Mouse (Mus musculus) forebrain, embryonic 11.5 days (tissue): ENCODE results near the gene Lif. TPM values are rescaled to one million over a fixed set of nuclear protein-coding genes. Genes with fewer than 3 reads are reported as not detected.

ENCODE experiments used
- ATAC-seq: fragments of 200-750 bp; cut with Nextera tagmentation; replicated peaks from 2 replicates; pipeline ENCODE4 v1.8.0; 2017; ENCODE audit warnings: moderate TSS enrichment; ENCODE audit not compliant: low FRiP score
- DNase-seq: peaks from one replicate; pipeline ENCODE4 v3.0.0-alpha.2; 2017; ENCODE audit warnings: low spot score
- H3K27ac ChIP-seq: fragments of 300-500 bp; sonication (generic); 2 replicates; pipeline ENCODE4 v1.5.1; 2014; ENCODE audit warnings: low read depth, low read length
- H3K27me3 ChIP-seq: fragments of 300-500 bp; sonication (generic); 2 replicates; pipeline ENCODE4 v1.6.1; 2014; ENCODE audit warnings: mild to moderate bottlenecking, low read length, mixed read lengths; ENCODE audit not compliant: control insufficient read depth, insufficient read depth
- H3K36me3 ChIP-seq: fragments of 300-500 bp; sonication (generic); 2 replicates; pipeline ENCODE4 v1.6.1; 2014; ENCODE audit warnings: mild to moderate bottlenecking, low read length, moderate library complexity, mixed read lengths; ENCODE audit not compliant: control insufficient read depth, insufficient read depth
- H3K4me1 ChIP-seq: fragments of 300-500 bp; sonication (generic); replicated peaks from 2 replicates; pipeline ENCODE4 v1.6.1; 2014; ENCODE audit warnings: low read length, mixed read lengths; ENCODE audit not compliant: control insufficient read depth, insufficient read depth
- H3K4me2 ChIP-seq: fragments of 300-500 bp; sonication (generic); 2 replicates; pipeline ENCODE4 v1.6.1; 2014; ENCODE audit warnings: low read depth, mild to moderate bottlenecking, low read length, moderate library complexity, mixed read lengths; ENCODE audit not compliant: severe bottlenecking
- H3K4me3 ChIP-seq: fragments of 300-500 bp; sonication (generic); 2 replicates; pipeline ENCODE4 v1.5.1; 2014; ENCODE audit warnings: low read depth, low read length
- H3K9ac ChIP-seq: fragments of 300-500 bp; sonication (generic); 2 replicates; pipeline ENCODE4 v1.6.1; 2014; ENCODE audit warnings: low read length
- H3K9me3 ChIP-seq: fragments of 300-500 bp; sonication (generic); 2 replicates; pipeline ENCODE4 v1.6.1; 2016; ENCODE audit warnings: low read length, mixed read lengths; ENCODE audit not compliant: control insufficient read depth
- WGBS: fragments of 180-500 bp; shearing (Covaris S2); extraction: QIAGEN DNeasy Blood & Tissue Kit; methylation state at CpG from one replicate; pipeline ENCODE4 v1.1.7; 2014; 5-methylcytosine and 5-hydroxymethylcytosine counted together
- polyA plus RNA-seq: library from polyadenylated mRNA; unstranded; fragments of >200 nt; fragmentation: Nextera tagmentation; extraction: Ambion mirVana; gene quantifications from 2 replicates; pipeline ENCODE4 v1.2.1, GENCODE M21; 2014

Lif gene
- polyA plus RNA-seq, 1 experiment from 2014 or later: not detected

DNA sequence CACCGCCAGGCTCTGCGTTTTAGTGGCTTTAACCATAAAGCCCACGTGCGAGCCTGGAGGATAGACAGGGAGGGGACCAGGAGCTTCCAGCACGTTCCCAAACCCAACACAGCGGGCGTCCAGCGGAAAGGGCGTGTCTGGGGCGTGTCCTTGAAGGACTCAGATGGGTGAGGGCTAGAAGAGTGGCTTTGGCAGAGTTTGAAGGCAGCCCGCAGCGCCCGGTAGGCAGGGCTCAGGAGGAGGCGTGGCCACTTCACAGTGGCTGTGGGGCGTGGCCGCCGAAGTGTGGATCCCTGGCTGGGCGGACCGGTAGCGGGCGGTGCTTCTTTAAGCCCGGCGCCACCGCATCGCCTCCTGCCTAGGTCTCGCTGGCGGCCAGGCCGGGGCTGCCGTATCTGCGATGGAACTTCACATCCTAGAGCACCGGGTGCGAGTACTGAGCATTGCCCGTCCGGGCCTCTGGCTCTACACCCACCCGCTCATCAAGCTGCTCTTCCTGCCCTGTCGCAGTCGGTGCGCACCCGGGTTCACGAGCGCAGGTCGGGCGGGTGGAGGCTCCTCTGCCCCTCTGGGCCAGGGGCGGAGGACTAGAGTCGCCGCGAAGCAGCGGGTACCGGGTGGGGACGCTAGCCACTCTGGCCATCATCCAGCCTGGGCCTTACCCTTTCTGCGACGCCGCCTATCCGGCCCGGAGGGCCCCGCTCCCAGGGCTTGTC, 39.3 kb upstream of the Lif start, which contains the start of gene Castor1:
Gene Castor1, plus strand, starts transcription at position 312 of the 716 bp plus-strand sequence.
- peak within 1 kb of the TSS; percentile 94 for H3K4me2 ChIP-seq
- H3K4me3 ChIP-seq: peak within 1 kb of the TSS; percentile 39
- DNase-seq (peak; percentile 90), ATAC-seq (peak; percentile 90)
- H3K9ac ChIP-seq: peak within 1 kb of the TSS; percentile 45
- no peaks in the 10 kb centered on the region; the same call in 1 of the 2 replicates for H3K36me3 ChIP-seq
- peaks cover 11% of the 10 kb centered on the region for H3K27me3 ChIP-seq
- peaks cover 6% of the 10 kb centered on the region; the same call in 1 of the 2 replicates for H3K4me1 ChIP-seq
- no peak within 1 kb of the TSS for H3K27ac ChIP-seq
- WGBS: 2% methylated on average over 56 of the region's 56 CpGs
- no peaks in the 10 kb centered on the region for H3K9me3 ChIP-seq

GRCm38 (mm10) chr11:4218637-4219036, 38.7 kb upstream of the Lif start:
- Histone ChIP-seq H3K4me3 (peak overlapping the region; percentile 39), H3K27ac (no peak overlapping the region), H3K4me1 (peaks cover 6% of the 10 kb centered on the region; the same call in 1 of the 2 replicates), H3K4me2 (peak overlapping the region; percentile 94), H3K27me3 (peaks cover 11% of the 10 kb centered on the region), H3K9ac (peak overlapping the region; percentile 45), H3K36me3 (no peaks in the 10 kb centered on the region), H3K9me3 (no peaks in the 10 kb centered on the region)
- WGBS: 4% methylated on average over 6 of the region's 6 CpGs
- DNase-seq: no peak
- ATAC-seq: no peak

GRCm38 (mm10) chr11:4219317-4219751, 38.0 kb upstream of the Lif start:
- DNase-seq: no peak
- no peak overlapping the region for H3K9ac ChIP-seq
- H3K4me1 ChIP-seq: peaks cover 6% of the 10 kb centered on the region; the same call in 1 of the 2 replicates
- no peak overlapping the region for H3K4me2 ChIP-seq
- H3K27me3 ChIP-seq: peaks cover 11% of the 10 kb centered on the region
- no peak for ATAC-seq
- no peak overlapping the region for H3K27ac ChIP-seq
- WGBS: 17% methylated on average over 2 of the region's 2 CpGs
- H3K4me3 ChIP-seq: no peak overlapping the region
- no peaks in the 10 kb centered on the region for H3K9me3 ChIP-seq
- no peaks in the 10 kb centered on the region for H3K36me3 ChIP-seq

GRCm38 (mm10) chr11:4219908-4220307, 37.4 kb upstream of the Lif start:
- Histone ChIP-seq H3K9me3 (no peaks in the 10 kb centered on the region), H3K27me3 (peaks cover 11% of the 10 kb centered on the region), H3K4me3 (no peak overlapping the region), H3K4me2 (no peak overlapping the region), H3K9ac (no peak overlapping the region), H3K27ac (no peak overlapping the region), H3K36me3 (no peaks in the 10 kb centered on the region), H3K4me1 (peaks cover 6% of the 10 kb centered on the region; the same call in 1 of the 2 replicates)
- WGBS: 71% methylated on average over 9 of the region's 9 CpGs
- DNase-seq (no peak), ATAC-seq (no peak)

DNA sequence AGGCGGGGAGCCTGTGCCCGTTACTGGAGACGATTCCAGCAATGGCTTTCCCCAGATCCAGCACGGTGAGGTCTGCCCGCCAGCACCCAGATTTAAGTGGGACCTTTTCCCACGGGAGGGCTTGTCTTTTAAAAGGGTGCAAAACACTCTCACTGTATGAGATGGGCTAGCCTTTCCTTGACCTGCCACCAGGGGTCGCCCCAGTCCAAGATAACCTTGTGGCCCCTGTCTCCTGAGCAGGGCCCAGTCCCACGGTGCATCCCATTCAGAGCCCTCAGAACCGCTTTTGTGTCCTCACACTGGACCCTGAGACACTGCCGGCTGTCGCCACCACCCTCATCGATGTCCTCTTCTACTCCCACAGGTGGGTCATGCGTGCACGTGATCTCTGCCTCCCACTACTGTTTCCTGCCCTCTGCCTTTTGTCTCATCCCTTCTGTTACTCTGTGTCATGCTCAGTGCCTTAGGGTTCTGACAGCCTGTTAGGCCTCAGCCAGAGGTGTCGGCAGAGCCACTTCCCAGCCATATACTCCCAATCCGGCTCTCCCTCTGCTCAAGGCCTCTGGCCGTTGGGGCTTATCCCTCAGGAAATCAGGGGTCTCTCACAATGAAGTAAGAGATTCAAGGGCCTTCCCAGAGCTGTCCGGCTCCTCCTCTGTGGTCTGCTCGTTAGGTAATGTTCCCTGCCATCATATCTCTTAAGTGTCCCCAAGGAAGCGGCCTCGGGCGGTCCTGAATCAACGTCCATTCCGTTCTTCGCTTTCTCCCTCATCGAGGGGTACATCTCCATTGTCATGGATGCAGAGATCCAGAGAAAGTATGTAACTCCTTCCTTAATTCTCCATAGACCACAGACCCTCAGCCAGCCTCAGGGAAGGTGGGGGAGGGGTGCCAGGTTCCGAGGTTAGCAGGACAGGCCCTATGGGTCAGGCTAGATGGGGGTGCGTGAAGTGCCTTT, 36.6 kb upstream of the Lif start:
- H3K27me3 ChIP-seq: peaks cover 11% of the 10 kb centered on the region
- H3K36me3 ChIP-seq: no peaks in the 10 kb centered on the region
- H3K27ac ChIP-seq: no peak overlapping the region
- 46% methylated on average over 28 of the region's 28 CpGs for WGBS
- H3K9me3 ChIP-seq: no peaks in the 10 kb centered on the region
- peaks cover 6% of the 10 kb centered on the region; the same call in 1 of the 2 replicates for H3K4me1 ChIP-seq
- no peak overlapping the region for H3K4me2 ChIP-seq
- DNase-seq: peak; percentile 87
- H3K9ac ChIP-seq: no peak overlapping the region
- H3K4me3 ChIP-seq: no peak overlapping the region
- no peak; the same call in 1 of the 2 replicates for ATAC-seq

DNA sequence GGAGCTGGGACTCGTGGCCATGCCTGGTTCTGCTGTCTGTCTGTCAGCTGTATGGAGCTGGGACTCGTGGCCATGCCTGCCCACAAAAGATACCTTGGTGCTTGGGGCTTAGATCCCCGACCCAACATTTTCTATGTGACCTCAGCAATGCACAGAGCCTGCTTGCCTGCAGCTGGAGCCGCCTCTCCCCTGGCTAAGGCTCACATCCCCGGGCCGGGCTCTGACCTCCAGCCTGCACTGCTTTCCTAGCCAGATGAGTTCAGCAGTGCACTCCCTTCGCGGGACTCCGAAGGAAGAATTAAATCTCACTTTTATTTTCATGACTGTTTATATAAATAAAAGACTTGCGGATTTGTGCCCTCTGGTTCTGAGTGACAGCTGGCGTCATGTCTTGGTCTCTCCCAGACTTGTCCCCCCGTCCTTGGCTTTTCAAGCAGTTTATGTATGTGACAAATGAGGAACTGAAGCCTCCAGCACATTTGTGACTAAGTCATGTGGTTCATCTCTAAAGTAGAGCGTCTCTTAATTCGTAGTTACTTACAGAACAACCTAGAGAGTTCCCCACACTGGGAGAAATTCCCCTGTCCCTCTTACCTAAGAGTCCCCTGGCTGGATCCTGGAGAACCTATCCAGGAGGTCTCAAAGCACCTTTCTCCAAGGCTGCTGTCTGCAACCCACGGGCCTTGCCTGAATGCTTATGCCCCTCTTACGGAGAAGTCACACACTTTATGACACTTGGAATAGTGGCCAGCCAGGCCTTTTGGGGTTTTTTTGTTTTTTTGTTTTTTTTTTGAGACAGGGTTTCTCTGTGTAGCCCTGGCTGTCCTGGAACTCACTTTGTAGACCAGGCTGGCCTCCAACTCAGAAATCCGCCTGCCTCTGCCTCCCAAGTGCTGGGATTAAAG, 35.1 kb upstream of the Lif start:
- WGBS: 75% methylated on average over 17 of the region's 17 CpGs
- peaks cover 6% of the 10 kb centered on the region; the same call in 1 of the 2 replicates for H3K4me1 ChIP-seq
- H3K36me3 ChIP-seq: no peaks in the 10 kb centered on the region
- no peak overlapping the region for H3K4me3 ChIP-seq
- peaks cover 11% of the 10 kb centered on the region for H3K27me3 ChIP-seq
- no peaks in the 10 kb centered on the region for H3K9me3 ChIP-seq
- ATAC-seq (no peak), DNase-seq (no peak)
- H3K9ac ChIP-seq: no peak overlapping the region
- H3K4me2 ChIP-seq: no peak overlapping the region
- no peak overlapping the region for H3K27ac ChIP-seq

DNA sequence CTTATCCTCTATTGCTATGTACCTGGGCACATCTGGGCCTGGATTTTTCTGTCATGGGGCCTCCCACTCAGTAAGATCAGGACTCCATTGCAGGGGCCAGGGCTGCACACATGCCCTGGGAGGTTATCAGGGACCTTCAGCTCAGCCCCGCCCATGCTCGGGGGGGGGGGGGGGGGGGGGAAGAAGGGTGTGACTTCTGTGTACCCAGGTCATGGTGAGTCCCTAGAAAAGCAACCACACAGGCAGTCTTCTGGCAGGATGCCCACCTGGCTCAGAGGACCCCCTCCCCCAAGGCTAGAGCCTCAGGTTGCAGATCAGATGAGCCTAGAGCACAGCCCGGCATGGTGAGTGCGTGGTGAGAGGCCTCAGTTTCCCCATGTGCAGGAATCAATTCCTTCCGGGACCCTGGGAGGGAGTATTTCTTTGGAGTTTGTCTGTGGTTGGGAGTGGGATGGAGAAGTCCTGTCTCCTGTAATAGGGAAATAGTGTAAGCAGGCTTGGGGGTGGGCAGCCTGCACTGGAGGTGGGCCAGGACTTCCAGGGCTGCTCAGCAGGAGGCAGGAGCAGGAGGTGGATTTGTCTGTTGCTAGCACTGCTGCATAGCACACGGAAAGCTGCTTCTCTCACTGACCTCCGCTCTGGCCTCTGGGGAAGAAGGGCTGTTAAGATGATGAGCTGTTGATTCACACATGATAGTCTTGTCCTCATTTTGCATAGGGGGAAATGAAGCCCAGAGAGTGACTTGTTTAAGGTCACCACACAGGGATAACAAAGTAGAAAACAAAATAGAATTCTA, 33.8 kb upstream of the Lif start:
- WGBS: 37% methylated on average over 5 of the region's 7 CpGs
- ATAC-seq (no peak), DNase-seq (no peak)
- Histone ChIP-seq H3K9ac (no peak overlapping the region), H3K9me3 (no peaks in the 10 kb centered on the region), H3K4me1 (peaks cover 3% of the 10 kb centered on the region; the same call in 1 of the 2 replicates), H3K4me3 (no peak overlapping the region), H3K4me2 (no peak overlapping the region), H3K27me3 (peaks cover 8% of the 10 kb centered on the region), H3K27ac (no peak overlapping the region), H3K36me3 (no peaks in the 10 kb centered on the region)
